In genomic region chr1:180976110-180976679, GRCm38 (mm10) we compare ENCODE assay signal across 8 mouse cellular contexts. TPM values are rescaled to one million over a fixed set of nuclear protein-coding genes. Genes with fewer than 3 reads are reported as not detected.
A peak's percentile ranks its signal among the peaks of the same experiment; 100 is the strongest.
DNase-seq lines count a peak whose midpoint lies in the region; ATAC-seq and TF ChIP-seq lines count a peak whose summit lies in the region.

No protein-coding gene starts in this region.

- H3K27me3 ChIP-seq in kidney, postnatal 0 days (ENCODE audit: insufficient read depth, low read length) = no peaks in the 10 kb centered on the region
- no peaks in the 10 kb centered on the region for H3K27me3 ChIP-seq in kidney, embryonic 15.5 days
- H3K27me3 ChIP-seq in lung, postnatal 0 days (replicated peaks; ENCODE audit: insufficient read depth, low read length) = no peaks in the 10 kb centered on the region
- no peaks in the 10 kb centered on the region for H3K27me3 ChIP-seq in forebrain, embryonic 13.5 days
- H3K27me3 ChIP-seq in hindbrain, embryonic 16.5 days (replicated peaks; ENCODE audit: control insufficient read depth, insufficient read depth, low read length) = no peaks in the 10 kb centered on the region

- H3K27ac ChIP-seq in kidney, postnatal 0 days = no peak overlapping the region
- no peak overlapping the region for H3K27ac ChIP-seq in kidney, embryonic 15.5 days
- H3K27ac ChIP-seq in ES-E14 (ENCODE audit: insufficient read depth, low read depth, low read length, poor library complexity, severe bottlenecking) = no peak overlapping the region
- H3K27ac ChIP-seq in lung, postnatal 0 days (ENCODE audit: low read length) = no peak overlapping the region
- no peak overlapping the region for H3K27ac ChIP-seq in forebrain, embryonic 13.5 days
- no peak overlapping the region for H3K27ac ChIP-seq in hindbrain, embryonic 16.5 days (ENCODE audit: low read depth, low read length)

- peak; percentile 44 for DNase-seq in kidney, postnatal 0 days (ENCODE audit: low spot score)
- peak; percentile 56 for DNase-seq in ES-E14 (ENCODE audit: low read depth, low spot score)
- peak; percentile 62 for DNase-seq in c-Kit-negative CD71-positive TER-119-positive erythroid progenitor cells, embryonic 14.5 days (ENCODE audit: low read depth, low spot score)
- DNase-seq in lung, postnatal 0 days (ENCODE audit: low spot score) = peak; percentile 36
- peak; percentile 69 for DNase-seq in thymus, postnatal 0 days (ENCODE audit: low spot score)

- H3K9ac ChIP-seq in kidney, postnatal 0 days (ENCODE audit: low read depth, low read length) = no peak overlapping the region
- no peak overlapping the region for H3K9ac ChIP-seq in kidney, embryonic 15.5 days
- H3K9ac ChIP-seq in ES-E14 (ENCODE audit: insufficient read depth, low read depth, low read length, poor library complexity, severe bottlenecking) = no peak overlapping the region
- H3K9ac ChIP-seq in lung, postnatal 0 days (replicated peaks; ENCODE audit: low read depth) = no peak overlapping the region
- H3K9ac ChIP-seq in forebrain, embryonic 13.5 days = no peak overlapping the region
- H3K9ac ChIP-seq in hindbrain, embryonic 16.5 days (ENCODE audit: low read depth, low read length) = no peak overlapping the region

- H3K4me1 ChIP-seq in kidney, postnatal 0 days (replicated peaks; ENCODE audit: insufficient read depth, low read length) = no peaks in the 10 kb centered on the region
- no peaks in the 10 kb centered on the region for H3K4me1 ChIP-seq in kidney, embryonic 15.5 days
- peaks cover 0 to 25% of the 10 kb centered on the region in 2 experiments; a peak in 2 of 4 replicates for H3K4me1 ChIP-seq in ES-E14 (ENCODE audit: control insufficient read depth in 2 of 2, insufficient read depth in 2 of 2, low read length in 2 of 2, poor library complexity in 1 of 2)
- no peaks in the 10 kb centered on the region for H3K4me1 ChIP-seq in lung, postnatal 0 days (ENCODE audit: insufficient read depth, low read depth, low read length)
- H3K4me1 ChIP-seq in forebrain, embryonic 13.5 days = no peaks in the 10 kb centered on the region
- H3K4me1 ChIP-seq in hindbrain, embryonic 16.5 days (ENCODE audit: control insufficient read depth, insufficient read depth, low read depth, low read length) = no peaks in the 10 kb centered on the region

- no peaks in the 10 kb centered on the region for H3K36me3 ChIP-seq in kidney, postnatal 0 days (ENCODE audit: insufficient read depth, low read length)
- no peaks in the 10 kb centered on the region for H3K36me3 ChIP-seq in kidney, embryonic 15.5 days
- peaks cover 7% of the 10 kb centered on the region; the same call in 1 of the 2 replicates for H3K36me3 ChIP-seq in ES-E14 (ENCODE audit: control insufficient read depth, insufficient read depth, low read length, poor library complexity, severe bottlenecking)
- H3K36me3 ChIP-seq in lung, postnatal 0 days (ENCODE audit: insufficient read depth, low read length) = no peaks in the 10 kb centered on the region; the same call in 1 of the 2 replicates
- H3K36me3 ChIP-seq in forebrain, embryonic 13.5 days (ENCODE audit: poor library complexity, severe bottlenecking) = no peaks in the 10 kb centered on the region
- H3K36me3 ChIP-seq in hindbrain, embryonic 16.5 days (ENCODE audit: control insufficient read depth, insufficient read depth, low read length) = no peaks in the 10 kb centered on the region

- TF ChIP-seq CTCF in kidney, postnatal 0 days (IDR thresholded peaks at IDR 0.05; ENCODE audit: low read depth) = peak; percentile 79
- TF ChIP-seq CTCF in lung, postnatal 0 days (IDR thresholded peaks at IDR 0.05) = peak; percentile 84

- 65% methylated on average over 4 of the region's 4 CpGs for WGBS in kidney, postnatal 0 days
- WGBS in kidney, embryonic 15.5 days = 61% methylated on average over 4 of the region's 4 CpGs
- WGBS in lung, postnatal 0 days = 42% methylated on average over 4 of the region's 4 CpGs
- 60% methylated on average over 4 of the region's 4 CpGs for WGBS in forebrain, embryonic 13.5 days
- WGBS in hindbrain, embryonic 16.5 days = 63% methylated on average over 4 of the region's 4 CpGs

- no peak for TF ChIP-seq EP300 in lung, postnatal 0 days (IDR thresholded peaks at IDR 0.05)

- in situ Hi-C loops in ES-E14 (cut with MboI; ENCODE audit: low sequenced_read_pairs in 2 of 2, unreplicated experiment in 2 of 2) = no loop called here

- ATAC-seq in kidney, postnatal 0 days (replicated peaks; ENCODE audit: low FRiP score, low read depth) = no peak
- no peak for ATAC-seq in kidney, embryonic 15.5 days (replicated peaks; ENCODE audit: low FRiP score)
- ATAC-seq in lung, postnatal 0 days = peak; percentile 12; the same call in 1 of the 2 replicates
- no peak for ATAC-seq in forebrain, embryonic 13.5 days
- ATAC-seq in hindbrain, embryonic 16.5 days = no peak

- H3K9me3 ChIP-seq in kidney, postnatal 0 days (replicated peaks; ENCODE audit: low read length) = no peaks in the 10 kb centered on the region
- no peaks in the 10 kb centered on the region for H3K9me3 ChIP-seq in kidney, embryonic 15.5 days (replicated peaks)
- H3K9me3 ChIP-seq in ES-E14 (ENCODE audit: control insufficient read depth, insufficient read depth, low read depth, low read length) = no peaks in the 10 kb centered on the region
- no peaks in the 10 kb centered on the region for H3K9me3 ChIP-seq in lung, postnatal 0 days (ENCODE audit: low read length)
- H3K9me3 ChIP-seq in forebrain, embryonic 13.5 days (replicated peaks) = no peaks in the 10 kb centered on the region
- H3K9me3 ChIP-seq in hindbrain, embryonic 16.5 days (ENCODE audit: control insufficient read depth, low read length) = no peaks in the 10 kb centered on the region

- no peak overlapping the region for H3K4me2 ChIP-seq in kidney, postnatal 0 days (ENCODE audit: low read length)
- H3K4me2 ChIP-seq in kidney, embryonic 15.5 days = no peak overlapping the region
- no peak overlapping the region for H3K4me2 ChIP-seq in lung, postnatal 0 days (replicated peaks; ENCODE audit: low read depth, low read length)
- no peak overlapping the region for H3K4me2 ChIP-seq in forebrain, embryonic 13.5 days
- H3K4me2 ChIP-seq in hindbrain, embryonic 16.5 days (ENCODE audit: low read length) = no peak overlapping the region

- no peak overlapping the region for H3K4me3 ChIP-seq in kidney, postnatal 0 days (replicated peaks; ENCODE audit: low read depth, low read length)
- no peak overlapping the region for H3K4me3 ChIP-seq in kidney, embryonic 15.5 days (replicated peaks)
- no peak overlapping the region for H3K4me3 ChIP-seq in ES-E14 (ENCODE audit: insufficient read depth in 1 of 2, low read depth in 1 of 2, low read length in 2 of 2, poor library complexity in 1 of 2, severe bottlenecking in 1 of 2)
- H3K4me3 ChIP-seq in lung, postnatal 0 days (ENCODE audit: low read depth, low read length) = no peak overlapping the region
- no peak overlapping the region for H3K4me3 ChIP-seq in forebrain, embryonic 13.5 days
- H3K4me3 ChIP-seq in hindbrain, embryonic 16.5 days (ENCODE audit: low read length) = no peak overlapping the region

TF ChIP-seq in ES-E14, 5 proteins besides CTCF, POLR2A, EP300 and RAD21:
- TF ChIP-seq ZNF384 (IDR thresholded peaks at IDR 0.05; ENCODE audit: low read depth, low read length) = no peak
- TF ChIP-seq ZC3H11A (IDR thresholded peaks at IDR 0.05; ENCODE audit: borderline replicate concordance, low read depth, low read length) = peak; percentile 38; the same call in 1 of the 2 replicates

RNA-seq across cellular contexts. Expression of gene Tmem63a, which starts 34.1 kb away (rescaled TPM):
- polyA plus RNA-seq in kidney, postnatal 0 days (2015; fragmentation: Nextera tagmentation; extraction: Ambion mirVana) = 10.6 and 14.8 TPM in 2 replicates
- 10.2 and 12.5 TPM in 2 replicates for polyA plus RNA-seq in kidney, embryonic 15.5 days (2015; fragmentation: Nextera tagmentation; extraction: Ambion mirVana)
- total RNA-seq in ES-E14 (2012; rRNA removed) = 14.7 and 30.5 TPM in 2 replicates
- 22.7 and 25.1 TPM in 2 replicates for polyA plus RNA-seq in lung, postnatal 0 days (2015; fragmentation: Nextera tagmentation; extraction: Ambion mirVana)
- 13.8 and 14.4 TPM in 2 replicates for polyA plus RNA-seq in thymus, postnatal 0 days (2015; fragmentation: Nextera tagmentation; extraction: Ambion mirVana)
- 0.88 and 1.4 TPM in 2 replicates for polyA plus RNA-seq in forebrain, embryonic 13.5 days (2015; fragmentation: Nextera tagmentation; extraction: Ambion mirVana)
- 2.1 and 2.6 TPM in 2 replicates for polyA plus RNA-seq in hindbrain, embryonic 16.5 days (2015; fragmentation: Nextera tagmentation; extraction: Ambion mirVana)

RNA-seq across cellular contexts. Expression of gene Lefty1, which starts 41.4 kb away (rescaled TPM):
- polyA plus RNA-seq in kidney, postnatal 0 days (2015; fragmentation: Nextera tagmentation; extraction: Ambion mirVana) = 1.5 and 1.6 TPM in 2 replicates
- 1.3 TPM in 2 replicates for polyA plus RNA-seq in kidney, embryonic 15.5 days (2015; fragmentation: Nextera tagmentation; extraction: Ambion mirVana)
- 281 and 714 TPM in 2 replicates for total RNA-seq in ES-E14 (2012; rRNA removed)
- 1.1 and 2.1 TPM in 2 replicates for polyA plus RNA-seq in lung, postnatal 0 days (2015; fragmentation: Nextera tagmentation; extraction: Ambion mirVana)
- polyA plus RNA-seq in thymus, postnatal 0 days (2015; fragmentation: Nextera tagmentation; extraction: Ambion mirVana) = 1.7 and 2.9 TPM in 2 replicates
- not detected in 2 replicates for polyA plus RNA-seq in forebrain, embryonic 13.5 days (2015; fragmentation: Nextera tagmentation; extraction: Ambion mirVana)
- polyA plus RNA-seq in hindbrain, embryonic 16.5 days (2015; fragmentation: Nextera tagmentation; extraction: Ambion mirVana) = 0.16 and 0.25 TPM in 2 replicates

RNA-seq across cellular contexts. Expression of gene Ephx1, which starts 44.5 kb away (rescaled TPM):
- 19.1 and 20.2 TPM in 2 replicates for polyA plus RNA-seq in kidney, postnatal 0 days (2015; fragmentation: Nextera tagmentation; extraction: Ambion mirVana)
- 5.7 and 5.8 TPM in 2 replicates for polyA plus RNA-seq in kidney, embryonic 15.5 days (2015; fragmentation: Nextera tagmentation; extraction: Ambion mirVana)
- total RNA-seq in ES-E14 (2012; rRNA removed) = 12.5 and 35.9 TPM in 2 replicates
- 29.4 and 35.7 TPM in 2 replicates for polyA plus RNA-seq in lung, postnatal 0 days (2015; fragmentation: Nextera tagmentation; extraction: Ambion mirVana)
- 12.7 and 15.2 TPM in 2 replicates for polyA plus RNA-seq in thymus, postnatal 0 days (2015; fragmentation: Nextera tagmentation; extraction: Ambion mirVana)
- polyA plus RNA-seq in forebrain, embryonic 13.5 days (2015; fragmentation: Nextera tagmentation; extraction: Ambion mirVana) = 1.3 and 1.7 TPM in 2 replicates
- polyA plus RNA-seq in hindbrain, embryonic 16.5 days (2015; fragmentation: Nextera tagmentation; extraction: Ambion mirVana) = 11.8 and 16.4 TPM in 2 replicates
